Mouse (Mus musculus) thymus, adult 2 months (tissue): ENCODE measurements around the gene Tekt5.

Experiments used
- CTCF ChIP-seq: fragments of 200-500 bp; IDR thresholded peaks from 2 replicates; pipeline ENCODE4 v1.5.1; 2012; ENCODE audit warnings: mild to moderate bottlenecking, control low read depth, low read length, moderate library complexity, borderline replicate concordance; ENCODE audit not compliant: control insufficient read depth, poor library complexity, insufficient read depth; ENCODE audit errors: extremely low read depth
- POLR2A ChIP-seq: fragments of 200-500 bp; IDR thresholded peaks from 2 replicates; pipeline ENCODE4 v1.6.1; 2012; ENCODE audit warnings: mild to moderate bottlenecking, low read length, control low read depth, moderate library complexity; ENCODE audit not compliant: control insufficient read depth, poor library complexity, insufficient read depth; ENCODE audit errors: extremely low read depth

- TF ChIP-seq CTCF (no peak), POLR2A (no peak)
Measured at GRCm38 (mm10) chr16:10332732-10333131, 62.6 kb downstream of the Tekt5 start.
